In the genomic region with DNA sequence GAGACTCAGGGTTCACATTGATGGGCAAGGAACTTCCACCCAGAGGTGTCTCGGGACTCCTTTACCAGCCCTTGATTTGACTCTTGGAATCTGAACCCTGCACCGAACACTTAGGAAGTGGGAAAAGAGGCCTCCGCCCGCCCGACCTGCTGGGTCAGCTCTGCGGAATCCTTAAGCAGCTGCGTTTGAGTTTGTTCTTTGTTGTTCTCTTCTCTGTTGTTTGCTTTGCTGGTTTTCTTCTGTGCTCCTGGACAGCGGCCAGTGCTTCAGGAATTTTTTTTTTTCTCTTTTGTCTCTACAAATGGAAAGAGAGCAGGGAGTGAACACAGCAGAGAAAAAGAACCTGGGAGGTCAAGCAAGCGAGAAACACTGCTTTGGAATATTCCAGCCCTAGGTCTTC, we compare ENCODE assay signal across 10 mouse cellular contexts. TPM values are rescaled to one million over a fixed set of nuclear protein-coding genes. Genes with fewer than 3 reads are reported as not detected.
DNase-seq lines count a peak whose midpoint lies in the region; ATAC-seq lines count a peak whose summit lies in the region.
"Had no signal": no experiment of that assay in that cellular context is flagged by ENCODE, and none has a peak within 500 bp of the region (broad histone marks: within the 10 kb centered on the region; RNA-seq: fewer than 3 reads in every experiment).

No protein-coding gene starts in this region.

- peak; percentile 21 for DNase-seq in heart, postnatal 4 days
- no peak for DNase-seq in heart, postnatal 14 days
- DNase-seq in Muller cell, postnatal 12 days (ENCODE audit: inconsistent ontology term), result peak; percentile 76
- peak; percentile 75 for DNase-seq in forebrain, embryonic 14.5 days (ENCODE audit: low spot score)
- peak; percentile 32 for DNase-seq in lung, postnatal 10 days
- no peak for DNase-seq in adrenal gland, postnatal 4 days (ENCODE audit: low spot score in 2 of 2)
- no peak for DNase-seq in cerebellum, postnatal 25 days
- DNase-seq: adrenal gland, postnatal 14 days had no signal

- ATAC-seq in forebrain, embryonic 14.5 days, result peak; percentile 63
- no peak for ATAC-seq in frontal cortex, adult (ENCODE audit: low TSS enrichment)

- H3K36me3 ChIP-seq in forebrain, embryonic 14.5 days (ENCODE audit: control insufficient read depth, insufficient read depth, low read length), result no peaks in the 10 kb centered on the region

- no peaks in the 10 kb centered on the region for H3K27me3 ChIP-seq in forebrain, embryonic 14.5 days (replicated peaks; ENCODE audit: control insufficient read depth, insufficient read depth, low read length)

- H3K4me3 ChIP-seq in forebrain, embryonic 14.5 days (ENCODE audit: low read depth, low read length), result no peak overlapping the region

- peaks cover 15% of the 10 kb centered on the region for H3K4me1 ChIP-seq in forebrain, embryonic 14.5 days (ENCODE audit: control insufficient read depth, insufficient read depth, low read length)

- H3K4me2 ChIP-seq in forebrain, embryonic 14.5 days (ENCODE audit: low read length), result peak overlapping the region; percentile 39

- H3K9me3 ChIP-seq in forebrain, embryonic 14.5 days (replicated peaks; ENCODE audit: control insufficient read depth, low read length), result no peaks in the 10 kb centered on the region; the same call in 1 of the 2 replicates

- 9% methylated on average over 9 of the region's 9 CpGs for WGBS in forebrain, embryonic 14.5 days

- H3K9ac ChIP-seq in forebrain, embryonic 14.5 days (ENCODE audit: low read length), result no peak overlapping the region

- peak overlapping the region; percentile 52; the same call in 1 of the 2 replicates for H3K27ac ChIP-seq in forebrain, embryonic 14.5 days (ENCODE audit: low read depth, low read length)

- intact Hi-C loops in heart, postnatal 14 days (cut with DNase I), result no loop called here

RNA-seq across cellular contexts. Expression of gene Habp2, which starts 55.1 kb away (rescaled TPM):
- not detected for total RNA-seq in heart, postnatal 4 days (2021)
- total RNA-seq in heart, postnatal 14 days (2021), result not detected
- 0.06 and 0.16 TPM in 2 replicates for polyA plus RNA-seq in forebrain, embryonic 14.5 days (2014; fragmentation: Nextera tagmentation; extraction: Ambion mirVana)
- total RNA-seq in adrenal gland, postnatal 4 days (2021), result 1 to 10 TPM; 5.4 to 9.1 TPM
- polyA plus RNA-seq: neural tube, embryonic 11.5 days had no signal

Comparison
In these comparisons a context has a peak if more than half of its experiments do, and no peak if none do; other contexts are left out.
1. DNase-seq: peak in heart, postnatal 4 days (single experiment), Muller cell, postnatal 12 days (single experiment), forebrain, embryonic 14.5 days (single experiment) and lung, postnatal 10 days (single experiment); none in heart, postnatal 14 days (0 of 2), adrenal gland, postnatal 4 days (0 of 2) and cerebellum, postnatal 25 days (0 of 2).
2. RNA of gene Habp2, which starts 55.1 kb away (total RNA-seq): 5.4 to 9.1 TPM in adrenal gland, postnatal 4 days; not detected in heart, postnatal 4 days and not detected in heart, postnatal 14 days; every median in the first group is over 4 times any median in the second.